Mouse (Mus musculus) spleen, adult 2 months (tissue): ENCODE measurements at regions not wholly inside any gene's neighbourhood (a gene's known extent, or its start where the extent isn't known, plus 50 kb on each side); places are given as distances from the start of the nearest gene placed in this dataset.

Experiments
- CTCF ChIP-seq: fragments of 200-500 bp; IDR thresholded peaks from 2 replicates; pipeline ENCODE4 v1.5.1; 2011; ENCODE audit warnings: mild to moderate bottlenecking, inconsistent platforms; ENCODE audit not compliant: insufficient read depth, insufficient read length, insufficient replicate concordance; ENCODE audit errors: extremely low read depth
- POLR2A ChIP-seq: fragments of 200-500 bp; IDR thresholded peaks from 2 replicates; pipeline ENCODE4 v1.6.1; 2011; ENCODE audit warnings: low read depth, low read length, inconsistent platforms

DNA sequence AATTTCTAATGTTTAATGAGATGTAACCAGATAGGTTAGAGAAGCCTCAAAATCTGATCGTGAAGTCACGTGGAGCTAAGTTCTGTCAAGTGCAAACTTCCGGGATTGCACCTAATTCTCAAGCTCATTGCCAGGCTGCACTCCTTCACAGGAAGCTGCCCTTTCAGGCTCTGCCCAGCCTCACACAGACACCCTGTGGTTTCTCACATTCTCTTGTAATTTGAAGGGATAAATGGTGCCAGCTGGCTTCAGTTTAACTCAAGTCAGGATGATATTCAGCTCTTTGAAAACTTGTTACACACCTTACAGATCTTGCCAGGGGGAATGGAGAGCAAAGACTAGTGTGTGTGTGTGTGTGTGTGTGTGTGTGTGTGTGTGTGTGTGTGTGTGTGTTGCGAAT is 529.3 kb upstream of the Tle4 start:
- TF ChIP-seq CTCF (no peak), POLR2A (no peak)
